Mouse (Mus musculus): ENCODE data around the gene Pou2af1. TPM values are rescaled to one million over a fixed set of nuclear protein-coding genes. Genes with fewer than 3 reads are reported as not detected.

The Pou2af1 gene
- total RNA-seq, 2 experiments from 2014 or later: 0.48 to 0.61 TPM

Other genes with a start within 250 kb of the Pou2af1 start
- gene Sik2, start 204.6 kb upstream of the Pou2af1 start, total RNA-seq (2021): 10 to 100 TPM; 25.5 to 29.9 TPM
- gene Btg4, start 152.8 kb upstream of the Pou2af1 start, total RNA-seq (2021): not detected
- gene Layn, start 136.6 kb upstream of the Pou2af1 start, total RNA-seq (2021): 1 to 10 TPM; 8.8 to 9.7 TPM
- gene 4833427G06Rik, start 111.6 kb upstream of the Pou2af1 start, total RNA-seq (2021): not detected
- not detected for gene Gm32742, start 48.2 kb upstream of the Pou2af1 start, total RNA-seq (2021)
- 1 to 10 TPM in 1 of 2 experiments, under 1 TPM in 1; 0.67 to 1.1 TPM for gene Colca2, start 64.9 kb downstream of the Pou2af1 start, total RNA-seq (2021)
- gene 1810046K07Rik, start 115.2 kb downstream of the Pou2af1 start, total RNA-seq (2021): not detected